Mouse (Mus musculus) lung, adult 2 months (tissue): Measurements from ENCODE around the gene Snrnp25.

Source experiments
- CTCF ChIP-seq: fragments of 200-500 bp; IDR thresholded peaks from 2 replicates; pipeline ENCODE4 v1.5.1; 2011; ENCODE audit warnings: mild to moderate bottlenecking, low read length, control low read depth; ENCODE audit not compliant: insufficient read depth
- POLR2A ChIP-seq: fragments of 200-500 bp; IDR thresholded peaks from 2 replicates; pipeline ENCODE4 v1.6.1; 2011; ENCODE audit warnings: low read depth, mild to moderate bottlenecking, control low read depth, low read length, borderline replicate concordance; ENCODE audit errors: extremely low read depth

DNA sequence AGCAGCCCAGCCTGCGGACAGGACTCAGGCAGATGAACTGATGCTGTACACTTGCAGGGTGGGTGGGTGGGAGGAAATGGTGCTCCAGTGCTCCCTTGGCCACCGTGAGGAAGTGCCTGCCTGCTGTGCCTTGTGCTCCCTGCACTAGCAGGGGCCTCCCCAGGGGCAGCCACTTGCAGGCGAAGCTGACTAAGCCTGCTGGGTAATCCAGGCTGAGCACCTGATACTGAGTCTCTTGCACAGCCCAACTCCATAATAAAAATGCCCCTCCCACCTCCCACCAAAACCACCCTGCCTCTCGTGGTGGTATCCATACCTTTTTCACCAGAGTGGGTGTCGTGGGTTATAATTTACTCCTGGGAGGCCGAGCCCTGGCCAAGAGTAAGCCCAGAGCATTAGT lies 6.0 kb upstream of the Snrnp25 start:
- TF ChIP-seq POLR2A (no peak), CTCF (no peak)
